Mouse (Mus musculus) embryonic facial prominence, embryonic 13.5 days (tissue): Measurements from ENCODE around the gene Eapp. TPM values are rescaled to one million over a fixed set of nuclear protein-coding genes. Genes with fewer than 3 reads are reported as not detected.
"Not testable (repeated sequence)": the region's sequence is repeated elsewhere in the genome, so short reads cannot be mapped to it uniquely, and the experiment has no call there.

Source experiments
- ATAC-seq: fragments of 200-750 bp; cut with Nextera tagmentation; 2 replicates; pipeline ENCODE4 v1.8.0; 2017; ENCODE audit warnings: low read depth; ENCODE audit not compliant: insufficient number of reproducible peaks, insufficient read depth, low FRiP score, low TSS enrichment
- H3K27ac ChIP-seq: fragments of 300-500 bp; sonication (generic); 2 replicates; pipeline ENCODE4 v1.5.1; 2015; ENCODE audit warnings: moderate library complexity, mild to moderate bottlenecking, inconsistent platforms
- H3K27me3 ChIP-seq: fragments of 300-500 bp; sonication (generic); 2 replicates; pipeline ENCODE4 v1.6.1; 2015; ENCODE audit warnings: mild to moderate bottlenecking, inconsistent platforms
- H3K36me3 ChIP-seq: fragments of 300-500 bp; sonication (generic); 2 replicates; pipeline ENCODE4 v1.6.1; 2015; ENCODE audit warnings: mild to moderate bottlenecking, inconsistent platforms
- H3K4me1 ChIP-seq: fragments of 300-500 bp; sonication (generic); 2 replicates; pipeline ENCODE4 v1.6.1; 2015; ENCODE audit warnings: inconsistent platforms
- H3K4me2 ChIP-seq: fragments of 300-500 bp; sonication (generic); 2 replicates; pipeline ENCODE4 v1.6.1; 2015; ENCODE audit warnings: moderate library complexity, mild to moderate bottlenecking, inconsistent platforms
- H3K4me3 ChIP-seq: fragments of 300-500 bp; sonication (generic); 2 replicates; pipeline ENCODE4 v1.5.1; 2015; ENCODE audit warnings: mild to moderate bottlenecking, inconsistent platforms
- H3K9ac ChIP-seq: fragments of 300-500 bp; sonication (generic); 2 replicates; pipeline ENCODE4 v1.6.1; 2015; ENCODE audit warnings: mild to moderate bottlenecking, inconsistent platforms
- H3K9me3 ChIP-seq: fragments of 300-500 bp; sonication (generic); 2 replicates; pipeline ENCODE4 v1.6.1; 2016; ENCODE audit warnings: inconsistent platforms
- WGBS: fragments of 180-500 bp; shearing (Covaris S2); methylation state at CpG from one replicate; pipeline ENCODE4 v1.1.7; 2015; ENCODE audit warnings: mixed read lengths; 5-methylcytosine and 5-hydroxymethylcytosine counted together
- polyA plus RNA-seq: library from polyadenylated mRNA; unstranded; fragments of >200 nt; fragmentation: Nextera tagmentation; extraction: Ambion mirVana; gene quantifications from 2 replicates; pipeline ENCODE4 v1.2.1, GENCODE M21; 2015

Gene Eapp
- 64.7 and 74.5 TPM in 2 replicates for polyA plus RNA-seq

DNA sequence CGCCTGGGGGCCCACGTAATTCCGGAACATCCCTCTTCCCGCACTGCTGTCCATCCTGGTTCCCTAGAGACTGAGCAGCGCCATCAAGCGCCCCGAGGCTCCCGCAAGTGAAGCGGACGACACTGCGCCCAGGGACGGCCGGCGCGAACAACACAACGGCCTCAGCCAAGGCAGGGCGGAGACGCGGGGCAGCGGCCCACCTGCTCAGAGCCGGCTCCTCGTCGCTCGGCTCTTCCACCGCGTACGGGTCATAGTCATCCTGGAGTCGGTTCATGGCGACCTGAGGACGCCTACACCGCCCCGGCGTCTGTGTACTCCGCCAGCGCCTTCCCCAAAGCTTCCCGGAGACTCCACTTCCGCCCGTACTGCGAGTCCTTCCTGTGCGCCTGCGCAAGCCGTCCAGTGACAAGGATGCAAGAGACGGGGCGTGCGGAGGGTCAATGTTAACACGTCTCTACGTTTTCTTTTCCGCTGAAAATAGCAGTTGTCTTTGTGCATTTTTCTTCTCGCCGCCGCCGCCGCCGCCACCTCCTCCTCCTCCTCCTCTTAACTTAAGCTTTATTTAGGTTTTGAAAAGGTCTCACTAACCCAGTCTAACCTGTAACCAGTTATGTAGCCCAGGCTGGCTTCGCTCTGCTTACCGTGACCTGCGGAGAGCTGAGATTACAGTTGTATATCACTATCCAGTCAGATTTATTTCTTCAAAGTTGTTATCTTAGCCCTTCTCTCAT is at the start of gene Eapp:
TSS of gene Eapp (minus strand) at position 387 of the 731 bp plus-strand sequence.
- Histone ChIP-seq H3K4me1 (peaks cover 7% of the 10 kb centered on the region; the same call in 1 of the 2 replicates), H3K9ac (peak within 1 kb of the TSS; percentile 88), H3K27me3 (no peaks in the 10 kb centered on the region), H3K36me3 (peaks cover 13% of the 10 kb centered on the region), H3K27ac (peak within 1 kb of the TSS; percentile 97), H3K4me3 (peak within 1 kb of the TSS; percentile 87), H3K9me3 (no peaks in the 10 kb centered on the region), H3K4me2 (peak within 1 kb of the TSS; percentile 66)
- peak; percentile 86 for ATAC-seq
- WGBS: under 1% methylated on average over 57 of the region's 57 CpGs

DNA sequence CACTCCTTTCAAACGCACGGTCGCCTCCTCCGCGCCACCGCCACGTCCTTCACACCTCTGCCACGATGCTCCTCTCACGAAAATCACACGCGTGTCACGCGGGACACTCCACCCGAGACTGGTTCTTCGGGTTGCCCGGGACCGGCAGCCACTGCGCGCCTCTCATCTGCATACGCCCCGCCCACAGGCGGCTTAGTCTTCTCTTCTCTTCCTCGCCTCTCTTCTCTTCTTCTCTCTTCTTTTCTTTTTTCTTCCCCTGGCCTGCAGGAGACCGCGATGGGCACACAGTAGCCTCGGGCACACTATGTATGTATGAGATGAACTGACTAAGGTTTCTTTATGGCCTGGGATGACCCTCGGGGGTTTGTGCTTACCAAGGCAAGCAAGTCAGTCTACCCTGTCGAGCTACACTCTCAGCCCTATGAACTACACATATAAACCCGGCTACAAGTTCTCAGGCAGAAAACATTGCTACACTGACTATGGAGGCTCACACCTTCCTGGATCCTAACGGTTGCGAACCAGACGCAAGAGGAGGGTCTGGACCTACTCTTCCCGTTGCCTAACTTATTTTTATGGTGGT is 43.1 kb upstream of the Eapp start:
- H3K27me3 ChIP-seq, H3K36me3 ChIP-seq, H3K9me3 ChIP-seq, H3K4me2 ChIP-seq, H3K27ac ChIP-seq, H3K9ac ChIP-seq, H3K4me3 ChIP-seq, H3K4me1 ChIP-seq: not testable (repeated sequence)
- peak; percentile 50 for ATAC-seq
- WGBS: under 1% methylated on average over 12 of the region's 33 CpGs

DNA sequence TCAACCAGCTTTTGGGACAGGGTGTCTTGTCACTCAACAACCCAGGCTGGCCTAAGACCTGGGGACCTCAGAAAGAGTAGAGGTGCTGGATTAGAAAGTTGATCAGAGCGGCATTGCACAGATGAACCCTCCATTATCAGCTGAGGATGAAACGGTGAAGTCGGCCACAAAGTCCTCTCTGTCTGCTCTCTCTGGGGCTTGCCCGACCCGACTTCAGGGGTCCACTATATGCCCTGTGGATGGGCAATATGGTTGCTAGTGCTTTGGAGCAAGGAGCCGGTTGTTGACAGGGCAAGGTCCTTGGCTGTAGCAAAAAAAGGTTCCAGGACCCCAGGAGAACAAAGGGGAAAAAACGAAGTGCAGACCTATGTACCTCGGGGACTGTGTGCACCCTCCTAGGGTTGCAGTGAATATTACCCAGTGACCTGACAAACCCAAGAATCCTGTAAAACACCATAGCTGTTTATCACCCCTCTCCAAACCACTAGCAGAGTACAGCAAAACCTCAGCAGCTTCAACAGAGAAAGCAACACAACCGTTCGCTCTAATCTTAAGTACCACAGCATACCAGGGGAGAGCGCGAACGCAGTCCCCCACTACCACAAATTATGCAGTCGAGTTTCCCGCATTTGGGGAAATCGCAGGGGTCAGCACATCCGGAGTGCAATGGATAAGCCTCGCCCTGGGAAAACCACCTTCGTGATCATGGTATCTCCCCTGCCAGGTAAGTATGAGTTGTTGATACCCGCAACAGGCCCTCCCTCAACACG is 42.4 kb upstream of the Eapp start:
- no CpG with 5 or more reads among the region's 21 CpGs for WGBS
- not testable (repeated sequence) for H3K9ac ChIP-seq, H3K27ac ChIP-seq, H3K4me1 ChIP-seq, H3K36me3 ChIP-seq, H3K4me3 ChIP-seq, H3K4me2 ChIP-seq, H3K9me3 ChIP-seq, H3K27me3 ChIP-seq
- peak; percentile 83 for ATAC-seq

DNA sequence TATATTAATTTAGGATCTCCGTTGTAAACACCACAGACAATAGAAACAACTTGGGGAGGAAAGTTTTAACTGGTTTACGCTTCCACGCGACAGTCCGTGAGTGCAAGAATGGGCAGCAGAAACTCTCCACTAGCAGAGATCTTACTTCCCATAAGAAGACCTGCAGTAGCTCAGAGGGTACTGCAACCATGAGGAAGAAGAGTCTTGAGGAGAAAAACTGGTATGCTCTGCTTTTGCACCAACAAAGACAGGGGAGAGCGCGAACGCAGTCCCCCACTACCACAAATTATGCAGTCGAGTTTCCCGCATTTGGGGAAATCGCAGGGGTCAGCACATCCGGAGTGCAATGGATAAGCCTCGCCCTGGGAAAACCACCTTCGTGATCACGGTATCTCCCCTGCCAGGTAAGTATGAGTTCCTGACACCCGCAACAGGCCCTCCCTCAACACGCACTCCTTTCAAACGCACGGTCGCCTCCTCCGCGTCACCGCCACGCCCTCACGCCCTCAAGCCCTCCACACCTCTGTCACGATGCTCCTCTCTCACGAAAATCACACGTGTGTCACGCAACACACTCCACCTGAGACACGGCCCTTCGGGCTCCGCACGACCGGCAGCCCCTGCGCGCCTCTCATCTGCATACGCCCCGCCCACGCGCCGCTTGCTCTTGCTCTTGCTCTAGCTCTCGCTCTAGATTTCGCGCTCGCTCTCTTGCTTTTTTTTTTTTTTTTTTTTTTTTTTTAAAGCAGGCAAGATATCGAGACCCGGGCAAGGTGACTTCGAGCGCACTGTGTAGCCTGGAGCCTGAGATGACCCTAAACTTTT is 38.8 kb upstream of the Eapp start:
- WGBS: 0% methylated on average over 11 of the region's 49 CpGs
- H3K9ac ChIP-seq, H3K27ac ChIP-seq, H3K4me2 ChIP-seq, H3K9me3 ChIP-seq, H3K36me3 ChIP-seq, H3K4me1 ChIP-seq, H3K27me3 ChIP-seq, H3K4me3 ChIP-seq: not testable (repeated sequence)
- ATAC-seq: peak; percentile 56

DNA sequence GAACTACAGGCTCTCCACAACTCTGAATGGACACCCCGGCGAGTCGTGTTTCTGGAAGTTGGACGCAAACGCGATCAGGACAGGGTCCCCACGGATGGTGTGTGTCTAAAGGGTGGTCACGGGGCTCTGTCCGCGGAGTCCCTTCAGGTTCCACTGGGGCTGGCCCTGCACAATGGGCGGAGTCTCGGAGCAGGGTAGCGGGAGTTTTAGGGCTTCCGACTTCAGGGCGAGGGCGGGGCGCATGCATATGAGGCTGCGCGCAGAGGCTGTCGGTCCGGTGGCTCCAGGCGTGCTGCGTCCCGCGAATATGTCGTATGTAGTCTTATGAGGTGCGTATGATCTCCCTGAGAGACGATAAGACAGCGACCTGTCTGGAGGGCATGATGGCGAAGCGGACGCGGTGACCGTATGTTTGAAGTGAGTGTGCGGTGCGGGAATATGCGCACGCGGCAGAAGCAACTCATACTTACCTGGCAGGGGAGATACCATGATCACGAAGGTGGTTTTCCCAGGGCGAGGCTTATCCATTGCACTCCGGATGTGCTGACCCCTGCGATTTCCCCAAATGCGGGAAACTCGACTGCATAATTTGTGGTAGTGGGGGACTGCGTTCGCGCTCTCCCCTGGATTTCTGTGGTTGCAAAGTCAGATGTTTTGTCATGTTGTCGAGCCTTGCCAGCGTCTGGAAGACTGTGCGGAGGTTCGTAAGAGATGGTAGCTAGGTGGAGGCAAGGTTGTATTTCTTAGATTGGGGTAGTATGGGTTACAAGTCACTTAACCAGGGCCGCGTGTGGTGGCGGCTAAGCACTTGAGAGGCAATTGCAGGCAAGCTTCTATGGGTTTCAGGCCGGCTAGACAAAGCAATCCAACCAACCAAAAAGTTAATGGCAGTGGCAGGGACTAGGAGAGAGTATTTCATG is 33.7 kb upstream of the Eapp start:
- WGBS: no CpG with 5 or more reads among the region's 56 CpGs
- peak; percentile 90 for ATAC-seq
- H3K4me3 ChIP-seq, H3K9ac ChIP-seq, H3K27me3 ChIP-seq, H3K4me2 ChIP-seq, H3K9me3 ChIP-seq, H3K4me1 ChIP-seq, H3K27ac ChIP-seq, H3K36me3 ChIP-seq: not testable (repeated sequence)

DNA sequence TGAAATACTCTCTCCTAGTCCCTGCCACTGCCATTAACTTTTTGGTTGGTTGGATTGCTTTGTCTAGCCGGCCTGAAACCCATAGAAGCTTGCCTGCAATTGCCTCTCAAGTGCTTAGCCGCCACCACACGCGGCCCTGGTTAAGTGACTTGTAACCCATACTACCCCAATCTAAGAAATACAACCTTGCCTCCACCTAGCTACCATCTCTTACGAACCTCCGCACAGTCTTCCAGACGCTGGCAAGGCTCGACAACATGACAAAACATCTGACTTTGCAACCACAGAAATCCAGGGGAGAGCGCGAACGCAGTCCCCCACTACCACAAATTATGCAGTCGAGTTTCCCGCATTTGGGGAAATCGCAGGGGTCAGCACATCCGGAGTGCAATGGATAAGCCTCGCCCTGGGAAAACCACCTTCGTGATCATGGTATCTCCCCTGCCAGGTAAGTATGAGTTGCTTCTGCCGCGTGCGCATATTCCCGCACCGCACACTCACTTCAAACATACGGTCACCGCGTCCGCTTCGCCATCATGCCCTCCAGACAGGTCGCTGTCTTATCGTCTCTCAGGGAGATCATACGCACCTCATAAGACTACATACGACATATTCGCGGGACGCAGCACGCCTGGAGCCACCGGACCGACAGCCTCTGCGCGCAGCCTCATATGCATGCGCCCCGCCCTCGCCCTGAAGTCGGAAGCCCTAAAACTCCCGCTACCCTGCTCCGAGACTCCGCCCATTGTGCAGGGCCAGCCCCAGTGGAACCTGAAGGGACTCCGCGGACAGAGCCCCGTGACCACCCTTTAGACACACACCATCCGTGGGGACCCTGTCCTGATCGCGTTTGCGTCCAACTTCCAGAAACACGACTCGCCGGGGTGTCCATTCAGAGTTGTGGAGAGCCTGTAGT is 23.4 kb upstream of the Eapp start:
- not testable (repeated sequence) for H3K36me3 ChIP-seq, H3K27me3 ChIP-seq, H3K4me2 ChIP-seq, H3K9ac ChIP-seq, H3K4me3 ChIP-seq, H3K4me1 ChIP-seq, H3K27ac ChIP-seq, H3K9me3 ChIP-seq
- ATAC-seq: peak; percentile 90
- no CpG with 5 or more reads among the region's 56 CpGs for WGBS

DNA sequence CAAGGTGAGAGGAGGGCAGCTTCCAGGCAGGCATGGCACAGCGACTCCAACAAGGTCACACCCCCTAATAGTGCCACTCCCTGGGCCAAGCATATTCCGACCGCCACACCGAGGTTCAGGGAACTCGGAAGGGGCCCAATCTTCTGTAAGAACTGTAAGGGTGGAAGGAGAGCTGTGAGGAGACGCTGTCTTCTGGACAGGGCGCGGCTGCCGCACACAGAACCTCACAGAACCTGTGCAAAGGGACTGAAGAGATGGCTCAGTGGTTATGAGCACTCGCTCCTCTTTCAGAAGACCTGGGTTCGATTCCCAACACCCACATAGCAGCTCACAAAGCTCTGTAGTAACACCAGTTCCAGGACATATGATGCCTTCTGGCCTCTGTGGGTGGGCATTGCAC is 21.8 kb upstream of the Eapp start:
- not testable (repeated sequence) for H3K4me1 ChIP-seq, H3K4me2 ChIP-seq, H3K27me3 ChIP-seq, H3K4me3 ChIP-seq, H3K9me3 ChIP-seq, H3K36me3 ChIP-seq, H3K9ac ChIP-seq, ATAC-seq, H3K27ac ChIP-seq
- WGBS: 68% methylated on average over 5 of the region's 11 CpGs

DNA sequence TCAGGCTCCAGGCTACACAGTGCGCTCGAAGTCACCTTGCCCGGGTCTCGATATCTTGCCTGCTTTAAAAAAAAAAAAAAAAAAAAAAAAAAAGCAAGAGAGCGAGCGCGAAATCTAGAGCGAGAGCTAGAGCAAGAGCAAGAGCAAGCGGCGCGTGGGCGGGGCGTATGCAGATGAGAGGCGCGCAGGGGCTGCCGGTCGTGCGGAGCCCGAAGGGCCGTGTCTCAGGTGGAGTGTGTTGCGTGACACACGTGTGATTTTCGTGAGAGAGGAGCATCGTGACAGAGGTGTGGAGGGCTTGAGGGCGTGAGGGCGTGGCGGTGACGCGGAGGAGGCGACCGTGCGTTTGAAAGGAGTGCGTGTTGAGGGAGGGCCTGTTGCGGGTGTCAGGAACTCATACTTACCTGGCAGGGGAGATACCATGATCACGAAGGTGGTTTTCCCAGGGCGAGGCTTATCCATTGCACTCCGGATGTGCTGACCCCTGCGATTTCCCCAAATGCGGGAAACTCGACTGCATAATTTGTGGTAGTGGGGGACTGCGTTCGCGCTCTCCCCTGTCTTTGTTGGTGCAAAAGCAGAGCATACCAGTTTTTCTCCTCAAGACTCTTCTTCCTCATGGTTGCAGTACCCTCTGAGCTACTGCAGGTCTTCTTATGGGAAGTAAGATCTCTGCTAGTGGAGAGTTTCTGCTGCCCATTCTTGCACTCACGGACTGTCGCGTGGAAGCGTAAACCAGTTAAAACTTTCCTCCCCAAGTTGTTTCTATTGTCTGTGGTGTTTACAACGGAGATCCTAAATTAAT is 18.3 kb upstream of the Eapp start:
- not testable (repeated sequence) for H3K4me1 ChIP-seq, H3K4me3 ChIP-seq, H3K9me3 ChIP-seq, H3K27me3 ChIP-seq, H3K27ac ChIP-seq, H3K9ac ChIP-seq, H3K36me3 ChIP-seq, H3K4me2 ChIP-seq
- 0% methylated on average over 3 of the region's 48 CpGs for WGBS
- ATAC-seq: peak; percentile 48

DNA sequence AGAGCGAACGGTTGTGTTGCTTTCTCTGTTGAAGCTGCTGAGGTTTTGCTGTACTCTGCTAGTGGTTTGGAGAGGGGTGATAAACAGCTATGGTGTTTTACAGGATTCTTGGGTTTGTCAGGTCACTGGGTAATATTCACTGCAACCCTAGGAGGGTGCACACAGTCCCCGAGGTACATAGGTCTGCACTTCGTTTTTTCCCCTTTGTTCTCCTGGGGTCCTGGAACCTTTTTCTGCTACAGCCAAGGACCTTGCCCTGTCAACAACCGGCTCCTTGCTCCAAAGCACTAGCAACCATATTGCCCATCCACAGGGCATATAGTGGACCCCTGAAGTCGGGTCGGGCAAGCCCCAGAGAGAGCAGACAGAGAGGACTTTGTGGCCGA is 14.8 kb upstream of the Eapp start:
- not testable (repeated sequence) for H3K4me3 ChIP-seq, H3K4me2 ChIP-seq, H3K36me3 ChIP-seq, H3K9ac ChIP-seq, H3K9me3 ChIP-seq, H3K27me3 ChIP-seq, H3K4me1 ChIP-seq
- 0 out of 2 replicates have a peak overlapping the region, but pooled peaks have one; percentile 62 for H3K27ac ChIP-seq
- peak; percentile 89 for ATAC-seq
- whole genome bisulfite sequencing: 0% methylated on average over 3 of the region's 8 CpGs
